Mouse (Mus musculus): Measurements from ENCODE around the gene Ttll5.

GRCm38 (mm10) chr12:86055306-86055705 lies 230.8 kb downstream of the Ttll5 start:
- TF ChIP-seq CTCF (IDR thresholded peaks at IDR 0.05; ENCODE audit: low read depth) (no peak), EP300 (IDR thresholded peaks at IDR 0.05; ENCODE audit: low read depth) (no peak)

Measured in liver, embryonic 14.5 days (tissue).